Mouse (Mus musculus) kidney, postnatal 25 days (tissue): ENCODE measurements around the gene Slc52a3.

Experiments
- DNase-seq, 2 experiments: peaks; one replicate each; pipeline ENCODE4 v3.0.0; 2021; ENCODE audit warnings: mixed read lengths in 2 of 2

Gene Slc52a3

GRCm38 (mm10) chr2:151996229-151997189, at the start of gene Slc52a3:
Gene Slc52a3 (plus strand): TSS chr2:151996511.
- peak; percentile 93 to 96 for DNase-seq

- DNase-seq = no peak
These were observed 48.7 kb upstream of the Slc52a3 start for GRCm38 (mm10) chr2:151947617-151948016.

- no peak for DNase-seq
These were observed 48.0 kb upstream of the Slc52a3 start for GRCm38 (mm10) chr2:151948311-151948710.

GRCm38 (mm10) chr2:151949082-151949774, 47.1 kb upstream of the Slc52a3 start:
- no peak for DNase-seq

GRCm38 (mm10) chr2:151953665-151954064, 42.6 kb upstream of the Slc52a3 start:
- no peak for DNase-seq

GRCm38 (mm10) chr2:151956500-151957137, 39.7 kb upstream of the Slc52a3 start:
- DNase-seq = no peak

- peak in 1 of 2 experiments; percentile 55 for DNase-seq
These were observed 37.0 kb upstream of the Slc52a3 start for GRCm38 (mm10) chr2:151959274-151959673.

- DNase-seq = no peak
These were observed 34.8 kb upstream of the Slc52a3 start for GRCm38 (mm10) chr2:151961284-151962196.

- DNase-seq = peak; percentile 80 to 86
These were observed 33.8 kb upstream of the Slc52a3 start for GRCm38 (mm10) chr2:151962474-151962873.

- DNase-seq = peak in 1 of 2 experiments; percentile 22
These were observed 33.0 kb upstream of the Slc52a3 start for GRCm38 (mm10) chr2:151963319-151963718.

GRCm38 (mm10) chr2:151964052-151964451, 32.3 kb upstream of the Slc52a3 start:
- peak in 1 of 2 experiments; percentile 27 for DNase-seq

GRCm38 (mm10) chr2:151967176-151967750, 29.0 kb upstream of the Slc52a3 start:
- DNase-seq = peak in 1 of 2 experiments; percentile 17

- DNase-seq = no peak
These were observed 28.5 kb upstream of the Slc52a3 start for GRCm38 (mm10) chr2:151967792-151968191.

- DNase-seq = peak; percentile 70 to 73
These were observed 27.9 kb upstream of the Slc52a3 start for GRCm38 (mm10) chr2:151968451-151968850.

GRCm38 (mm10) chr2:151968986-151969385, 27.3 kb upstream of the Slc52a3 start:
- DNase-seq = peak in 1 of 2 experiments; percentile 25

- DNase-seq = peak in 1 of 2 experiments; percentile 64
These were observed 26.9 kb upstream of the Slc52a3 start for GRCm38 (mm10) chr2:151969396-151969795.

GRCm38 (mm10) chr2:151970191-151971172, 25.8 kb upstream of the Slc52a3 start:
- peak; percentile 89 to 93 for DNase-seq

GRCm38 (mm10) chr2:151971748-151972147, 24.6 kb upstream of the Slc52a3 start:
- peak in 1 of 2 experiments; percentile 24 for DNase-seq

- peak in 1 of 2 experiments; percentile 40 for DNase-seq
These were observed 23.3 kb upstream of the Slc52a3 start for GRCm38 (mm10) chr2:151972880-151973594.
